Mouse (Mus musculus): ENCODE data around the gene Daam1.

Daam1 gene

DNA sequence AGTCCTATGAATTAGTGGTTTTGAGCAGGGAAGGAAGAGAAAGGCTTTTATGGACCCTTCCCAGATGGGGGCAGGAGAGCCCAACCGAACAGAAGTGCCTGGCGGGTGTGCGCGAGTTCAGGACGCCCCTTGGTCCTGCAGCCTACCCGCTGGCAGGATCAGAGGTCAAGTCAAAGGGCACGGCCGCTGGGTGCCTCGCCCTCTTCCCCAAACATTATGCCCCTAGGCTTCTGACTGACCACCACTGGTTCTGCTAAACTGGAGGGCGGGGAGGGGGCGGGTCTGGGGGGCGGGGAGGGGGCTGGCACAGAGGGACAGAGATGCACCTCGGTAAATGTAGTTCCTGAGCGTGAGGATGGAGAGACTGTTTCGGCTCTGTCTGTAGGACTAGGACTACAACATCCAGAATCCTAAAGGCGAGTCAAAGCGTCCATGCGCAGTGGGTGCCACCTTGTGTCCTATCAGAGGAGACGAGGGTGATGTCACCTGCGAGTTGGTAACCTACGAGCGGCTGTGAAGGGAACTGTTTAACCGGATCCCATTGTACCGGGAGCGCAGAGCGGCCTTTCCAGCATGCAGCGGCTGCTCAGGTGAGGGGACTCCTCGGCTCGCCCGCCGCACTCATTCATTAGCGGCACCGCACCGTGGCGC is at the start of gene Daam1:
Gene Daam1 (plus strand): TSS at position 472 of the 651 bp plus-strand sequence.
- DNase-seq (ENCODE audit: extremely low spot score), result peak; percentile 96

DNA sequence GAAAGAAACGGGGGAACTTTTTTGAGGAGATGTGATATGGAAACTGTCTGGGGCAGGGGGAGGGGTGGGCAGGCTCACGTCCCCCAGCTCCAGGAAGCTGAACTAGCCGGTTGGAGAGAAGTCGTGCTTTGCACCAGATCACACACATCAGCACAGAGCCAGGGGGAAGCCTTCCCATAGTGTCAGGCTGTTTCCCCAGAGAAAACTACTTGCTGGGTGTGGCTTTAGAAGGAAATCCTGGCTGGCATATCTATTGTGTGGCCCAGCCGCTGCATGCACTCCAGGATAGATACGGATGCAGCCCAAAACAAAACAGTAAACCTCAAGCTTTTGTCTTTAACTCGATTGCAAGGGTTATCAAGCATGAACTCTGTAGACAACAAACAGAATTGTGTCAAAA is 49.7 kb upstream of the Daam1 start:
- no peak for DNase-seq (ENCODE audit: extremely low spot score)

DNA sequence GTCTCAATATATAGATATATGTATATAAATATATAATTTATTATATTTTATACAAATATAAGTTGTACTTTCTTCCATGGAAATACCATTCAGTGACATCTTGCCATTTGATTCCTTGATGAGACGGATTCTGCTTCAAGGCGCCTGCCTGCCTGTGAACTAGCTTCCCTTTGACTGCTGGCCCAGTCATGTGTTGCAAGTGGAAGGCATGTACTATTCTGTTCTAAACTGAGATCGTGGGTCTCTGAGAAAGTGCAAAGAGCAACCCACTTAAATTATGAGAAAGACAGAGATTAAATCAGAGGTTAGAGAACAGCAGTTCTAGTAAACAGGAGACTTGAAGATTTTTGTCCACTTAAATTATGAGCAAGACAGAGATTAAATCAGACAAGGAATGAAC is 46.9 kb upstream of the Daam1 start:
- no peak for DNase-seq (ENCODE audit: extremely low spot score)

DNA sequence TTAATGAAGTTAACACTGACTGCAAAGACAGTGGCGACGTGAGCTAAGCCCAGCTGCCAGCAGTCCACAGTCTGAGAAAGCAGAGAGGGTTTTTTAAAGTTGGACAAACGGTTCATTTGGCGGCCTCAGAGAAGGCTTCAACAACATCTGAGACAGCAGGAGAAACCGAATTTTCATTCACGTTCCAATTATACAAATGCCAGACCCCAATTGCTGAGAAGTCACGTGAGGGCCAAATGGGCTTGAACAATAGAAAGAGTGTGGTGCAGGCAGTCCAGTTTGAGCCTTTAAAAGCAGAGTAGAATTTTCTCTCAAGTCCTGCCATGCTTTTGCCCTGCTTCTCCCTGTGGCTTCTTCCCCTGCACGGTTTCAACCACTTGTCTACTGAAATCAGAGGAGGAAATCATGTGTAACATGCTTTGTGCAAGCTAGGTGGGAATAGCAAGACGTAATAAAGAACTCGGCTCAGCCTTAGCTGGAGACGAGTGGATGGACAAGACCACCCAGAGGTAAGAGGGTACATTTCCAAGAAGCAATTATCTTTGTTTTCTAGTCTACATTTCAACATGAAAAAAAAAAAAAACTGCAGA is 46.1 kb upstream of the Daam1 start:
- DNase-seq (ENCODE audit: extremely low spot score), result no peak

DNA sequence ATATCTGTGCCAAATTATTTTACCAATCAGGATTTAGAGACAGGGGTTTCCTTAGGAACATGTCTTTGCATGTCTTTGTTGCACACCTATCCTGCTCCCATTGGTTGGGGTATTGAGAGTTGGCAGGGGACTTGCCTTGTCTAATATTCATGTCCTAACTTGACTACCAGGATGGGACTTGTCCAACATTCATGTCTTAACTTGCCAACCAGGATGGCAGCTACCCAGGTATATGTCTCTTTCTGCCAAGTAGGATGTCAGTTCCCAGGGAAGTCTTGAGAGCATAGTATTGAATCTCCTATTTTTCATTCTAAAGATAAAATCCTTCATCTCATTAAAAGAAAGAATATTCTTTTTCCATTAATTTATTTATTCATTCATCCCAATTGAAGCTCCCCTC is 44.4 kb upstream of the Daam1 start:
- DNase-seq (ENCODE audit: extremely low spot score), result no peak

DNA sequence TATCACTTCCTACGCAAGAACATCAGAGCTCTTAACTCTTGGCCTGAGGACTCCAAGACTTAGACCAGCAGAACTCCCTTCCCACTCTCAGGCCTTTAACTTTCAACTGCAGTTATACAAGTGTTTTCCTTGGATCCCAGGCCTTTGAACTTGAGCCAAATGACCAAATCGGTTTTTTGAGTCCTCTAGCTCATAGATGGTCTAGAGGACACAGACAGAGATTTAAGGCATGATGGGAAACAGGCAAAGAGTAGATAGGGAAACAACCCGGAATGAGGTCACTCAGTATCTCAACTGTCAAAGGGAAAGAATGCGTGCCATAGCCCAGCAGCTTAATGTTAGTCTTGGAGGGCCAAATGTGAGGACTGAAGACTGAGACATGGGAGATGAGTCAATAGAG is 42.1 kb upstream of the Daam1 start:
- no peak for DNase-seq (ENCODE audit: extremely low spot score)

DNA sequence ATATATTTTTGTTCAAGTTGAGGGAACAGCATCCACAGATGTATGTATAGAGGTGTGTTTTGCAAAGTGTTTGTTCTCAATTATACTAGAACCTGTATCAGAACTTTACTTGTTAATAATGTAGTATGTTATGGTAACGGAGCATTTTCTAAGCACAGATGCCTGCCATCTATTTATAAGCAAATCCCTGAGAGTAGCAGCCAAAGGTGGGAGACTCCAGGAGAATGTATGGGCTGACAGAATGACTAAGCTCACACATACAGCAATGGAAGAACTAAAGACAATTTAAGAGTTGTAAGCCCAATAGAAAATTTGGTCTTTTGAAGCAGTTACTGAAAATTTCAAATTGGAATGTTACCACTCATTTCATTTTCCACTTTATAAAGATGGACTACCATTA is 40.3 kb upstream of the Daam1 start:
- no peak for DNase-seq (ENCODE audit: extremely low spot score)

DNA sequence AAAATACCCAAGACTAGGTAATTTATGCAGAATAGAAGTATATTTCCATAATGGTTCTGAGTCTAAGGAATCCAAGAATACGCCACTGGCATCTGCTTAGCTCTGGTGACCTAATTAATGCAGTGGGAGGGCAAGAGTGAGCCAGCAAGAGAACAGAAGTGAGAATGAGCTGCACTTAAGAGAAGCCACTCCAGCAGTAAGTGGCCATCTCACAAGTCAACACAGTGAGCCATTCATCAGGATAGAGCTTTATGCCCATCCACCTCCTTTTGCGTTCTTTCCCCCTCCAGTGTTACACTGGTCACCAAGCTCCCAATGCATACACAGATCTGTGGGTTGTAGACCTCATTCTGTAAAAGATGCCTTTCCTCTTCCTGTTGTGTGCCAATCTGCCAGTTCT is 37.8 kb upstream of the Daam1 start:
- DNase-seq (ENCODE audit: extremely low spot score), result no peak

DNA sequence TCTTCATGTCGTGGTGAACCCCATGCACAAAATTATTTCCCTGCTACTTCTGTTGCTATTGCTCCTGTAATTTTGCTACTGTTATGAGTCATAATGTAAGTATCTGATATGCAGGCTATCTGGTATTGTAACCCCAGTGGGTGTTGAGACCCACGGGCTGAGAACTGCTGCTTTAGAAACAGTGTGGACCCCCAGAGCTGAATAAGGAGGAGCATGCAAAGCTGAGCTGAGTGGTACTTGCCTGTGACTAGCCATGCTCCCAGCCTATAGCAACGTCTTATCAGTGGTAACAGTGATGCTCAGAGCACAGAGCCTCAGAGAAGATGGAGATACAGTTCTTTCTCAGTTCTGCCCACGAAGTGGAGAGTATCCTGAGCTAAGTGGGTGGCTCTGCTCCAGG is 35.3 kb upstream of the Daam1 start:
- no peak for DNase-seq (ENCODE audit: extremely low spot score)

DNA sequence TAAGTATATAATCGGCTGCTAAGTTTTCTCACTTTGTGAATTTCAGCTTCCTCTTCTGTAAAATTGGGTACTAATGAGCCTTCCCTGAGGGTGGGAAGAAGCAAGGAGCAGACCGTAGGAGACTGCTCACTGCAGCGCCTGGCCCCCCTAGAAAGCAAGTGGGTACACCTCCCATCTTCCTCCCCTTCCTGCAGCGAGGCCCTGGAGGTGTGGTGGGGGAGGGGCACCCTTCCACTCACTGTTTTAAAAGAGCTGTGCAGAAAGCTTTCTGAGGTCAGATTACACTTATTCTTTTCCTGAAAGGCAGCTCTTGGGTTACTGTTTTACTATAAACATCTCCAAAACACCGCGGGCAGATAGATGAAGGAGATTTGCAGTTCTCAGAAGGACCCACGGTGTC is 34.4 kb upstream of the Daam1 start:
- no peak for DNase-seq (ENCODE audit: extremely low spot score)

DNA sequence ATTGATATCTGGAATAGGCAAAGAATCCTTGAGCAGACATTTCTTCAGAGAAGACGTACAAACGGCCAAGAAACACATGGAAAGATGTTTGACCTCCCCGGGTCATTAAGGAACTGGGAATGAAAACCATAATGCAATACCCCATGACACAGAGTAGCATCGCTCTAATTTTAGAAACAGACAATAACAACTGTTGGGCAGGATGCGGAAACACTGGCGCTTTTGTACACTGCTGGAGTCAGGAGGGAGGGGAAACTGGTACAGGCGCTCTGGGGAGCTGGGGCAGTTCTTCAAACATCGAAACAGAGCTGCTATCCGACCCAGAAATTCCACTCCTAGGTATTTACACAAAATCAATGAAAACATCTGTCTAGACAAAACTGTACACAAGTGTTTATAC is 23.6 kb upstream of the Daam1 start:
- no peak for DNase-seq (ENCODE audit: extremely low spot score)

DNA sequence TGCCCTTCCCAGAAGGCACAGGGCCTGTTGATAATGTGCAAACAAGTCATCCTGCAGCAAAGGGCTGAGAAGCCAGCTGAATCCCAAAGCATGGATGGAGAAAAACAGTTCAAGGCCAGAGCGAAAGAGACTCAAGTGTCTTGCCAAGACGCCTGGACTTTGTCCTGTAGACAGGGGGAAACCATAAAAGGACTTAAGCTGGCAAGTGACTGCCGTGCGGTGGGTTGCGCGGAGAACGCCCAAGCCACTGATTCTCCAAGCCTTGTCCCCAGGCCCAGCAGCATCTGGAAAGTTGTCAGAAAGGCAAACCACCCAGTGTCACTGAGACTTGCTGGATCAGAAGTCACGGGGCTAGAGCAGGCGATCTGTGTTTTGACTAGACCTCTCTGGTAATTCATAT is 22.2 kb upstream of the Daam1 start:
- no peak for DNase-seq (ENCODE audit: extremely low spot score)

DNA sequence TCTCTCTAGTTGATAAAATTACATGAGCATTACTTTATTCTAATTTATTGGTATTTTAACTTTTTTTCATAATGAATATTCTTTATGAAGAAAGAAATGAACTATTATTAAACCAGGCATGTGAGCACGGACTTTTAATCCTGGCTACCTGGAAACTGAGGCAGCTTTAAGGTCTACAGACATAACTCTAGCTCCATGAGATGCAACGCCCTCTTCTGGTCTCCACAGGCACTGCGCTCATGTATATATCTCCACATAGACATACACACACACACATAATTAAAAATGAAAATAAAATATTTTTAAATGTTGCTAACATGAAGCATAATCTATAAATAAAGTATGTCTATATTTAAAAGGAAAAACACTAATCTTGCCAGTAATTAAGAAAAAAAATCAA is 21.3 kb upstream of the Daam1 start:
- DNase-seq (ENCODE audit: extremely low spot score), result no peak

DNA sequence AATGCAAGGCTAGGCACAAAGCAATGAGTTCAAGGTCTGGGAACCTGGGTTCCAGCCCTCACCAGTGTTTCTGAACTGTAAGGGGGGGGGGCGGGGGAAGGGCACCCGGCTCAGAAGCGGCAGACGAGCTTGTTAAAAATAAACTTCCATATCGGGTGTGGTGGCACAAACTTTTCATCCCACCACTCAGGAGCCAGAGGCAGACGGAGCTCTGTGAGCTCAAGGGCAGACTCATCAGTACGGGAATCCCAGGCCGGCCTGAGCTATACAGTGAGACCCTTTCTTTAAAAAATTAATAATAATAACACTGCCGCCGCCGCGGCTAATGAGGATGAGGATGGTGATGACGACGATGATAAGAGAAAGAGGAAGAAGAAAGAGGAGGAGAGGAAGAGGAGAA is 18.3 kb upstream of the Daam1 start:
- DNase-seq (ENCODE audit: extremely low spot score), result no peak

DNA sequence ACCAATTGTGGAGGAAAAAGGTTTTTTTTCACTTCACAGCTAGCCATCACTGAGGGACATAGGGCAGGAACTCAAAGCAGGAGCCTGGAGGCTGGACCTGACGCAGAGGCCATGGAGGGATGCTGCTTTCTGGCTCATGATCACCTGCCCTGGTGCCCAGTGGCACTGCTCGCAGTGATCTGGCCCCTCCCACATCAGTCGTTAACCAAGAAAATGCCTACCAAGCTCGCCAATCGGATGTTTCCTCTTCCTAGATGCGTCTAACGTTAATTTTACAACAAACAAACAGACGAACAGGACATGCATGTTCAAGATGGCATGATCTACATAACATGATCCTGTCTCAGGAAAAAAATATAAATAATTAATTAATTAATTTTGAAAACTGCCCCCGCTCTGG is 17.6 kb upstream of the Daam1 start:
- DNase-seq (ENCODE audit: extremely low spot score), result no peak

DNA sequence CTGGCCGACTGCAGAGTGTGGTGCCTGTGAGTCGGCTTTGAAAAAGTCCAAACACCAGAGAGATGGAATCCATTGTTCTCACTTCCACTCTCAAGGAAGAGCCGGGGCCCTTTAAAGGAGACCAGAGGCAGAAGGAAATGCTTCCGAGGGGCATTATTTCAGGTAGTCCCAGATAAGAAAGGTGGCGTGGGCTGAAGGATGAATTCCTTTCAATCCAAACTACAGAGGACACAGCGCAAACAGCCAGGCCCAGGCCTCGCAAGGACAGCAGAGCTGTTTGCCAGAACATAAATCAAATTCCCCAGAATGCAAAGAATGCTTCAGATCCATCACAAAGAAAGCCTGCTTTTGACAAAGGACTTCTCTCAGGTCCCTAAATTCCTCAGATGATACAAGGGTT is 17.1 kb upstream of the Daam1 start:
- DNase-seq (ENCODE audit: extremely low spot score), result peak; percentile 26

DNA sequence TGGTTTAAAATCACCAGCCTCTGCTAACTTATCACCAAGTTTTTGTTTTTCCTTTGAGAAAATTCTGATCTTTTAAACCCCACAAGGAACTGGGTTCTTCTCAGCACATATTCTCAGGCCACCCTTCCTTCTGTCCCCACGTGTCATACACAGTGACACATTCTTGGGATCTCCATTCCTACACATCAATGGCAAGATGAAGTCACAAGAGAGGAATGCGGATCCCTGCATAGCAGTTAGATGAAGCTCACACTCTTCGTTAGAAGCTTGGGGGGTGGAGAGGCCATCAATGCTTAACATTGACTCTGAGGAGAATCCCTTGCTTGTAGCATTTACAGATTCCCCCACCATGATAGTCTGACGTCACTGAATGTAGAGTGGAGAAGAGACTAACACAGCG is 10.8 kb upstream of the Daam1 start:
- DNase-seq (ENCODE audit: extremely low spot score), result no peak

DNA sequence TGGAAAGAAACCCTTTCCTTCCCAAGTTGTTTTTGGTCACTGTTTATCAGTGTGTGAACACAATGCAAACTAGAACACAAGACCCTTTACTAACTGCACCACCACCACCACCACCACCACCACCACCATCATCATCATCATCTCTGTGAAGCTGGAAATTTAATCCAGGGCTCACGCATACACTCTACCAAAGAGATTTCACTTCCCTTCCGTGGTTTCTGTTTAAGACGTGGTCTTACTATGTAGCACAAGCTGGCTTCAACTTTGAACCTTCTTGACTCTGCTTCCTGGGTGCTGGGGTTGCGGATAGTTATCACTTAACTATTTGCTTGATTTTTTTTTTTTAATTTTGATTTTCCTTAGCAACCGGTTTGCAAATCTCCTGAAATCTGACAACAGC is 9.6 kb upstream of the Daam1 start:
- DNase-seq (ENCODE audit: extremely low spot score), result no peak

DNA sequence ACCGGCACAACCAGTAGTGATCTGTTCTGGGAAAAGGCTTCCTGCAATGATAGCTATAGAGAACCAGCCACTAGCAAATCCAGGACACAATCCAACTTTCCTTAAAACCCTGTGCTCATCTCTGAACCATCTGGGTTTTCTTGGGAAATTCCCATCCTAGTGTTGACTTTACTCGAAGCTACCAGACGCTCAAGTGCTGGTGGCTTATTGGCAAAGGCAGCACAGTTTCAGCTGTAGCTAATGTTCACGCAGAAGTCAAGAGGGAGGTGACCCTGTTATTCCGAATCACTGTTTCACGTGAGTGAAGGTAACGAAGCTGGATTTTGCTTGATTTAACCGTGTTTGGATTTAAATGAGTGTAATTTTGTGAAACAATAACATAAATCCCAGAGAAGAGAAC is 9.1 kb upstream of the Daam1 start:
- DNase-seq (ENCODE audit: extremely low spot score), result no peak

DNA sequence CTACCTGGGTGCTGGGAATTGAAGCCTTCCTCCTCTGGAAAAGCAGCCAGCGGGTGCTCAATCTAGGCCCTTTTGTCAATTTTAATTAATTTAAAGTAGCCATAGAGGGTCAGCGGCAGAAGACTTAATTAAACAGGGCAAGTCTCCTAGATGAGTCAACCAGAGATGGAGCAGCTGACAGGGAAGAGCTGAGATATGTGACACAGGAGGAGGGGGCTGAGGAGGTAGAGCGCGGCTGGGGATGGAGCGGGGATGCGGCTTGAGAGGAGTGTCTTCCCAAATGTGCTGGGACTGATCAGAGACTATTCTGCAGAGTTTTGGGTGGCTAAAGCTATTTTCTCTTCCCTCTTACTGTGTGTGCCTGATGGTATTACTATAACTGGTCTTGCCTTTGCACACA is 6.0 kb upstream of the Daam1 start:
- DNase-seq (ENCODE audit: extremely low spot score), result no peak

DNA sequence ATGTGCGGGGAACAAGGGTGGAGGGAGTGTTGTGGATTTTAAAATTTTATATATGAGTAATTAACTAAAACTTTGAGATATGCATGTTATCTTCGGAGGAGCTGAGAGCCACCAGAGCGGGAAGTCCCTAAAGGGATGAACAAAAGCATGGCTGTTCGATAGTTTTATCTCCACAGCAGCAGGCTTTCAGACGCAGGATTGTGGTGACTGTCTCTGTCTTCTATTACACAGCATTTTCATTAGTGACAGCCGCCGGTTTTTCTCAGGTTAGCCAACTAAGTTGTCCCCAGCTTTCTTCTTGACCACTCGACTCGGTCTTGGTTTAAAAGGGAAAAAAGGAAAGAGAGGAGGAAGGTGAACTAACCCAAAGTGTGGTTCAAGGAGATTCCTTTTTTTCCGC is 739 bp upstream of the Daam1 start:
- DNase-seq (ENCODE audit: extremely low spot score), result no peak

DNA sequence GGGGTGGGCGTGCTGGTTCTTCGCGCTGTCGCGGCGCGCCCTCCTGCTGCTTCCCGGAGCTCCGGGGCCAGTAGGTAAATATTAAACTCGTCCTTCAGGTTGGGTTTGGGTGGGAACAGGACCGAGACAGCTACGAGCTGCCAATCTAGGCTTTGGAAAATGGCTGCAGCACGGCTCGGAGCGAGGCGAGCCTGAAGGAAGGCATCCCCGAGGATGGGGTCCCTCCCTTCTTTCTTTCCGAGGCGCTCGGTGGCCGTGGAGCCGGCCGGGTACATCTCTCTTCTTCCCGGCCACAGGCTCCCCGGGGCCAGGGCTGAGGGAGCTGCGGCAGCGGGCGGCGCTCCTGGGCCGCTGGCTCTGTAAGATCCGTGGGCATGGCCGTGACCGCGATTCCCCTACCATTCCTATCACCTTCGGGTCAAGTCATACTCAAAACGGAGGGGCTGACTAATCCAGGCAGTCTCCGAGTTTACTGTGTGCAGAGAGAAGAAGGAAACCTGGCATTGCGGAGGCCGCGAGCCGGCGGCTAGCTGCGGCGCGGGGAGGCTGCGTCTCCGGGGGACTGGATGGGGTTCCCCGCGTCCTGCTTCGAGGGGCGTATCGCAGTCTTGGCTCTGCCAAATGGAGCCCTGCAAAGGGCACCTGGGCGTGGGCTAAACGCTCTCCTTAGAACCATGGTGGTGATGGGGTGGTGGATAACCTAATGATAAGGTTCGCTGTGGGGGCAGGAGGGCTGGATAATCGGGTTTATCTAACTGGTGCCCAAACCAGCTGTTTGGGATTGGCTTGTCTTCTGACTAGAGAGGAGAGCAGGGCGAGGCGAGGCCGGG is 595 bp downstream of the Daam1 start:
- no peak for DNase-seq (ENCODE audit: extremely low spot score)

DNA sequence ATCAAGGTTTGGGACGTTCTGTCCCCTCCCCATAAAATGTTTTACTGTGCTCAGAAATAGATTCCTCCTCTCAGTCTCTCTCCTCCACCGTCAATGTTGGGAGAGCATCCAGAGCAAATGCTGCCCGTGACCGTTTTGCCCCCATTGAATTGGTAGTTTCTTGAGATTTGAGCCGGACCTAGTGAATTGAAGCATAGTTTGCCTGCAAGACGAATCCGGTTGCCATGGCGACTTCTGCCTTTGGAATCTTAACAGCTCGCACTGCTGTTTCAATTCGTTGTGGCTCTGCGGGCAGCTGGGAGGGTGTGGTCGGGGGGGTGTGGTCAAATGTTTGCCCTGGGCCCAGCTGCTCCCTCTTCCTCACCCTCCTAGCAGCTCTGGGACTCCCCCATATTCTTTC is 1.3 kb downstream of the Daam1 start:
- DNase-seq (ENCODE audit: extremely low spot score), result peak; percentile 77

Data from embryo, embryonic 9.5 days (tissue).